Mouse (Mus musculus) MEL (cell line): ENCODE results near the gene Rnpc3. TPM values are rescaled to one million over a fixed set of nuclear protein-coding genes. Genes with fewer than 3 reads are reported as not detected.
A peak's percentile ranks its signal among the peaks of the same experiment; 100 is the strongest.
"Not testable (repeated sequence)": the region's sequence is repeated elsewhere in the genome, so short reads cannot be mapped to it uniquely, and the experiment has no call there.

Experiments used
- DNase-seq: peaks from one replicate; pipeline ENCODE4 v3.0.0; 2011; ENCODE audit warnings: low read depth, low spot score
- H3K27ac ChIP-seq: 2 replicates; pipeline ENCODE4 v1.5.1; 2012; ENCODE audit warnings: low read depth, mild to moderate bottlenecking, control low read depth, low read length, moderate library complexity; ENCODE audit not compliant: control insufficient read depth
- H3K27me3 ChIP-seq, 2 experiments: fragments of 150-350 bp in 1 of 2; sonication (generic) in 1 of 2; 2 replicates each; pipeline ENCODE4 v1.6.1; 2012; ENCODE audit warnings: low read length in 2 of 2, mild to moderate bottlenecking in 2 of 2, improper control_type of control experiment in 1 of 2, moderate library complexity in 1 of 2; ENCODE audit not compliant: insufficient read depth in 2 of 2, control insufficient read depth in 1 of 2
- H3K36me3 ChIP-seq, 2 experiments: 2 replicates each; pipeline ENCODE4 v1.6.1; 2012 to 2014; ENCODE audit warnings: low read length in 2 of 2, improper control_type of control experiment in 1 of 2, inconsistent platforms in 1 of 2, mild to moderate bottlenecking in 1 of 2; ENCODE audit not compliant: insufficient read depth in 2 of 2, control insufficient read depth in 1 of 2
- H3K4me1 ChIP-seq, 2 experiments: fragments of 150-350 bp in 1 of 2; sonication (generic) in 1 of 2; 2 replicates each; pipeline ENCODE4 v1.6.1; 2012; ENCODE audit warnings: low read length in 2 of 2, improper control_type of control experiment in 1 of 2, mild to moderate bottlenecking in 1 of 2; ENCODE audit not compliant: insufficient read depth in 2 of 2, control insufficient read depth in 1 of 2
- H3K4me3 ChIP-seq, 2 experiments: fragments of 150-350 bp in 1 of 2; sonication (generic) in 1 of 2; 2 replicates each; pipeline ENCODE4 v1.5.1; 2012; ENCODE audit warnings: low read depth in 2 of 2, low read length in 2 of 2, mild to moderate bottlenecking in 2 of 2, moderate library complexity in 2 of 2, control low read depth in 1 of 2, improper control_type of control experiment in 1 of 2; ENCODE audit not compliant: control insufficient read depth in 1 of 2, insufficient read depth in 1 of 2
- H3K79me2 ChIP-seq: 2 replicates; pipeline ENCODE4 v1.6.1; 2012; ENCODE audit warnings: mild to moderate bottlenecking, low read length, moderate library complexity; ENCODE audit not compliant: control insufficient read depth, poor library complexity, insufficient read depth
- H3K9ac ChIP-seq: 2 replicates; pipeline ENCODE4 v1.6.1; 2012; ENCODE audit warnings: low read depth, mild to moderate bottlenecking, control low read depth, low read length, moderate library complexity; ENCODE audit not compliant: control insufficient read depth, poor library complexity, severe bottlenecking
- H3K9me3 ChIP-seq: fragments of 150-350 bp; sonication (generic); replicated peaks from 2 replicates; pipeline ENCODE4 v1.6.1; 2012; ENCODE audit warnings: mild to moderate bottlenecking, low read length, improper control_type of control experiment, moderate library complexity; ENCODE audit not compliant: insufficient read depth
- CHD2 ChIP-seq: IDR thresholded peaks from 2 replicates; pipeline ENCODE4 v1.6.1; 2011; ENCODE audit warnings: low read length, improper control_type of control experiment
- CTCF ChIP-seq, 3 experiments: IDR thresholded peaks in 2 of 3; conservative IDR thresholded peaks in 1 of 3; 2 replicates each; pipeline ENCODE4 v1.5.1; 2011 to 2012; ENCODE audit warnings: low read length in 3 of 3, low read depth in 2 of 3, mild to moderate bottlenecking in 2 of 3, improper control_type of control experiment in 1 of 3, inconsistent platforms in 1 of 3, mixed read lengths in 1 of 3, moderate library complexity in 1 of 3; ENCODE audit not compliant: control insufficient read depth in 1 of 3, insufficient read depth in 1 of 3, poor library complexity in 1 of 3, severe bottlenecking in 1 of 3
- E2F4 ChIP-seq: IDR thresholded peaks from 2 replicates; pipeline ENCODE4 v1.6.1; 2011; ENCODE audit warnings: low read depth, low read length, improper control_type of control experiment, borderline replicate concordance
- KAT2A ChIP-seq: conservative IDR thresholded peaks from 2 replicates; pipeline ENCODE4 v1.6.1; 2012; ENCODE audit warnings: low read depth, low read length, improper control_type of control experiment, inconsistent platforms
- MYC ChIP-seq: IDR thresholded peaks from 2 replicates; pipeline ENCODE4 v1.6.1; 2011; ENCODE audit warnings: low read depth, mild to moderate bottlenecking, low read length, improper control_type of control experiment, moderate library complexity
- POLR2AphosphoS5 ChIP-seq: IDR thresholded peaks from 2 replicates; pipeline ENCODE4 v1.6.1; 2012; ENCODE audit warnings: low read depth, borderline replicate concordance, mild to moderate bottlenecking, inconsistent platforms, low read length, moderate library complexity, mixed read lengths
- RAD21 ChIP-seq: IDR thresholded peaks from 2 replicates; pipeline ENCODE4 v1.6.1; 2011; ENCODE audit warnings: mild to moderate bottlenecking, low read depth, low read length, improper control_type of control experiment
- RCOR1 ChIP-seq: IDR thresholded peaks from 2 replicates; pipeline ENCODE4 v1.6.1; 2012; ENCODE audit warnings: low read depth, mild to moderate bottlenecking, inconsistent platforms, low read length, improper control_type of control experiment
- SMC3 ChIP-seq: IDR thresholded peaks from 2 replicates; pipeline ENCODE4 v1.6.1; 2011; ENCODE audit warnings: low read depth, low read length, improper control_type of control experiment
- USF1 ChIP-seq: IDR thresholded peaks from 2 replicates; pipeline ENCODE4 v1.6.1; 2014; ENCODE audit warnings: low read depth, mild to moderate bottlenecking, inconsistent platforms, low read length, improper control_type of control experiment, moderate library complexity
- ZC3H11A ChIP-seq: IDR thresholded peaks from 2 replicates; pipeline ENCODE4 v1.6.1; 2012; ENCODE audit warnings: low read depth, mild to moderate bottlenecking, inconsistent platforms, low read length, improper control_type of control experiment
- polyA plus RNA-seq, 2 experiments: library from polyadenylated mRNA; stranded (reverse) in 1 of 2; unstranded in 1 of 2; fragments of >175 nt in 1 of 2; fragments of >200 nt in 1 of 2; gene quantifications; 2 replicates each; pipeline versions ENCODE4 v1.2.1 to v1.2.4; 2012; ENCODE audit warnings: low replicate concordance in 2 of 2, low read depth in 1 of 2; ENCODE audit not compliant: insufficient read length in 2 of 2, insufficient read depth in 1 of 2, missing spikeins in 1 of 2
- total RNA-seq: library from RNA; depleted of rRNA; stranded (reverse); fragments of 300-350 nt; gene quantifications from 2 replicates; pipeline ENCODE4 v1.2.3, GENCODE M21; 2012

The Rnpc3 gene
- total and polyA plus RNA-seq, 3 experiments = 12.9 to 21.0 TPM; not detected in 1

- not testable (repeated sequence) for H3K4me1 ChIP-seq, H3K27me3 ChIP-seq, H3K4me3 ChIP-seq, H3K79me2 ChIP-seq, H3K27ac ChIP-seq, H3K9ac ChIP-seq, H3K36me3 ChIP-seq, H3K9me3 ChIP-seq
- TF ChIP-seq CTCF (IDR thresholded peaks at IDR 0.05 in 2 of 3, conservative IDR thresholded peaks at IDR 0.05 in 1 of 3; ENCODE audit: control insufficient read depth in 1 of 3, insufficient read depth in 1 of 3, low read depth in 2 of 3, low read length in 3 of 3, poor library complexity in 1 of 3, severe bottlenecking in 1 of 3) (peak in 1 of 3 experiments; percentile 41; a peak in 2 of 6 replicates), RAD21 (peak; percentile 60), SMC3 (peak; percentile 40)
- DNase-seq = peak; percentile 16
Measured at GRCm38 (mm10) chr3:113651386-113651785, 21.4 kb upstream of the Rnpc3 start.

GRCm38 (mm10) chr3:113639545-113639944 lies 9.6 kb upstream of the Rnpc3 start:
- no peak for TF ChIP-seq MYC
- no peak for TF ChIP-seq CHD2
- no peak for TF ChIP-seq E2F4
- TF ChIP-seq ZC3H11A = no peak
- TF ChIP-seq USF1 = no peak
- no peaks in the 10 kb centered on the region for H3K9me3 ChIP-seq
- no peak overlapping the region for H3K4me3 ChIP-seq
- no peak for DNase-seq
- H3K79me2 ChIP-seq = no peaks in the 10 kb centered on the region
- no peaks in the 10 kb centered on the region for H3K4me1 ChIP-seq
- H3K9ac ChIP-seq = no peak overlapping the region
- H3K27ac ChIP-seq = no peak overlapping the region
- H3K27me3 ChIP-seq = 0 out of 4 replicates have a peak, but pooled peaks cover 0 to 1% of the 10 kb centered on the region in 2 experiments
- H3K36me3 ChIP-seq = no peaks in the 10 kb centered on the region

GRCm38 (mm10) chr3:113634220-113634619 lies 4.3 kb upstream of the Rnpc3 start:
- TF ChIP-seq POLR2AphosphoS5 (no peak), RCOR1 (no peak), KAT2A (no peak)
- Histone ChIP-seq H3K79me2 (peaks cover 5% of the 10 kb centered on the region; the same call in 1 of the 2 replicates), H3K9me3 (no peaks in the 10 kb centered on the region), H3K9ac (no peak overlapping the region), H3K4me3 (no peak overlapping the region), H3K27ac (no peak overlapping the region), H3K36me3 (peaks cover 0 to 10% of the 10 kb centered on the region in 2 experiments; a peak in 2 of 4 replicates), H3K27me3 (0 out of 4 replicates have a peak, but pooled peaks cover 0 to 1% of the 10 kb centered on the region in 2 experiments), H3K4me1 (peaks cover 0 to 6% of the 10 kb centered on the region in 2 experiments; a peak in 1 of 4 replicates)
- no peak for DNase-seq
